Mouse (Mus musculus): ENCODE measurements around the gene Bysl. TPM values are rescaled to one million over a fixed set of nuclear protein-coding genes. Genes with fewer than 3 reads are reported as not detected.
A peak's percentile ranks its signal among the peaks of the same experiment; 100 is the strongest.
"Not testable (repeated sequence)": the region's sequence is repeated elsewhere in the genome, so short reads cannot be mapped to it uniquely, and the experiment has no call there.

Gene Bysl
- polyA plus RNA-seq, 1 experiment from 2014 or later = 30.8 TPM

GRCm38 (mm10) chr17:47611661-47611982 is 330 bp upstream of the Bysl start:
- Histone ChIP-seq H3K36me3 (ENCODE audit: control insufficient read depth, insufficient read depth, low read length) (no peaks in the 10 kb centered on the region), H3K4me2 (replicated peaks; ENCODE audit: low read depth, low read length) (peak overlapping the region; percentile 80), H3K4me1 (replicated peaks; ENCODE audit: control insufficient read depth, insufficient read depth, low read length) (no peaks in the 10 kb centered on the region), H3K4me3 (ENCODE audit: low read depth, low read length) (peak overlapping the region; percentile 66), H3K9ac (ENCODE audit: low read depth, low read length) (peak overlapping the region; percentile 59), H3K27ac (ENCODE audit: low read depth, low read length) (no peak overlapping the region), H3K27me3 (ENCODE audit: control insufficient read depth, insufficient read depth, low read length) (no peaks in the 10 kb centered on the region), H3K9me3 (ENCODE audit: control insufficient read depth, low read length) (no peaks in the 10 kb centered on the region)
- no peak for ATAC-seq (ENCODE audit: low FRiP score)
- no peak for DNase-seq (ENCODE audit: low spot score)
- under 1% methylated on average over 13 of the region's 13 CpGs for WGBS

- ATAC-seq (ENCODE audit: low FRiP score) (no peak), DNase-seq (ENCODE audit: low spot score) (no peak)
- Histone ChIP-seq H3K4me2 (replicated peaks; ENCODE audit: low read depth, low read length) (no peak overlapping the region), H3K36me3 (ENCODE audit: control insufficient read depth, insufficient read depth, low read length) (no peaks in the 10 kb centered on the region; the same call in 1 of the 2 replicates), H3K27me3 (ENCODE audit: control insufficient read depth, insufficient read depth, low read length) (no peaks in the 10 kb centered on the region), H3K4me3 (ENCODE audit: low read depth, low read length) (no peak overlapping the region), H3K9ac (ENCODE audit: low read depth, low read length) (no peak overlapping the region), H3K9me3 (ENCODE audit: control insufficient read depth, low read length) (no peaks in the 10 kb centered on the region), H3K27ac (ENCODE audit: low read depth, low read length) (no peak overlapping the region), H3K4me1 (replicated peaks; ENCODE audit: control insufficient read depth, insufficient read depth, low read length) (no peaks in the 10 kb centered on the region)
- WGBS = 88% methylated on average over 4 of the region's 4 CpGs
Measured at GRCm38 (mm10) chr17:47609182-47609581, 2.1 kb downstream of the Bysl start.

GRCm38 (mm10) chr17:47606220-47606619 is 5.1 kb downstream of the Bysl start:
- no peaks in the 10 kb centered on the region for H3K4me1 ChIP-seq (replicated peaks; ENCODE audit: control insufficient read depth, insufficient read depth, low read length)
- H3K4me2 ChIP-seq (replicated peaks; ENCODE audit: low read depth, low read length) = no peak overlapping the region
- WGBS = 74% methylated on average over 5 of the region's 5 CpGs
- H3K9me3 ChIP-seq (ENCODE audit: control insufficient read depth, low read length) = no peaks in the 10 kb centered on the region
- H3K27me3 ChIP-seq (ENCODE audit: control insufficient read depth, insufficient read depth, low read length) = no peaks in the 10 kb centered on the region
- ATAC-seq (ENCODE audit: low FRiP score) (no peak), DNase-seq (ENCODE audit: low spot score) (peak; percentile 8)
- H3K27ac ChIP-seq (ENCODE audit: low read depth, low read length) = no peak overlapping the region
- no peaks in the 10 kb centered on the region; the same call in 1 of the 2 replicates for H3K36me3 ChIP-seq (ENCODE audit: control insufficient read depth, insufficient read depth, low read length)
- no peak overlapping the region for H3K9ac ChIP-seq (ENCODE audit: low read depth, low read length)
- H3K4me3 ChIP-seq (ENCODE audit: low read depth, low read length) = no peak overlapping the region

DNA sequence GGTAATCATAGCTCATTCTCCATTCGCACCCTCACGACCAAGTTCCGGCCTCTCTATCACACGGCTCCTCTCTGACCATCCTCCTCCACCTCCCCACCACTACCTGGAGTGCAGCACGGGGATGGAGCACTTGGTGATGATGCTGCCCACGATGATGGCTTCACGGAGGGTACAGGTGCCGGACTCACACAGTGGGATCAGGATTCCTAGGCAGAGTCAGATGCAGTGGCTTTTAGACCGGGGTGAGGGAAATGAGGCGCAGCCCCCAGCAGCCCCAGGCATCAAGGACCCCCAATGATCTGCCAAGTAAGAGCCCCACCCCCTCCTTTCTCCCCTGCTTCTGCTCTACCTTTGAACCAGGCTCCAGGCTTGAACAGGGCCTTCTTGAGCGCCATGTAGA is 9.0 kb downstream of the Bysl start:
- H3K9ac ChIP-seq (ENCODE audit: low read depth, low read length) = no peak overlapping the region
- no peak for ATAC-seq (ENCODE audit: low FRiP score)
- WGBS = 88% methylated on average over 11 of the region's 11 CpGs
- no peaks in the 10 kb centered on the region; the same call in 1 of the 2 replicates for H3K36me3 ChIP-seq (ENCODE audit: control insufficient read depth, insufficient read depth, low read length)
- H3K4me1 ChIP-seq (replicated peaks; ENCODE audit: control insufficient read depth, insufficient read depth, low read length) = no peaks in the 10 kb centered on the region; the same call in 1 of the 2 replicates
- no peaks in the 10 kb centered on the region for H3K9me3 ChIP-seq (ENCODE audit: control insufficient read depth, low read length)
- DNase-seq (ENCODE audit: low spot score) = no peak
- H3K27ac ChIP-seq (ENCODE audit: low read depth, low read length) = no peak overlapping the region
- no peak overlapping the region for H3K4me2 ChIP-seq (replicated peaks; ENCODE audit: low read depth, low read length)
- no peaks in the 10 kb centered on the region for H3K27me3 ChIP-seq (ENCODE audit: control insufficient read depth, insufficient read depth, low read length)
- no peak overlapping the region for H3K4me3 ChIP-seq (ENCODE audit: low read depth, low read length)

DNA sequence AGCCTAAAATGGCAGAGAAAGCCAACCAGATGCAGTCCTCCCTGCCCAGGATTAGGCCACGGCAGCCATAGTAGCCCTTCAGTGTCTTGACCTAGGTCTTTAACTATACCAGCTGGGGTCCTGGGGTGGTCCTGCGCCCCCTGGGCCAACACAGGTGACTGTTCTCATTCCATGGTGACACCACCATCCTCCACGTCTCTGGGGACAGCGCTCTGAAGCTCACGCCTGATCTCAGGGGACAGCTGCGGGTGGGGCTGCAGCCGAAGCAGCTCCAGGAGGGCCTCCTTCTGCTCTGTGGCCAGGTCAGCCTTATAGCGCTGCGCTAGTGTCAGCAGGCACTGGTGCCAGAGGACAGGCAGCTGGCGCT is 9.9 kb downstream of the Bysl start:
- H3K36me3 ChIP-seq (ENCODE audit: control insufficient read depth, insufficient read depth, low read length) = no peaks in the 10 kb centered on the region; the same call in 1 of the 2 replicates
- no peaks in the 10 kb centered on the region for H3K27me3 ChIP-seq (ENCODE audit: control insufficient read depth, insufficient read depth, low read length)
- no peak overlapping the region for H3K4me2 ChIP-seq (replicated peaks; ENCODE audit: low read depth, low read length)
- H3K9ac ChIP-seq (ENCODE audit: low read depth, low read length) = no peak overlapping the region
- H3K9me3 ChIP-seq (ENCODE audit: control insufficient read depth, low read length) = no peaks in the 10 kb centered on the region
- WGBS = 91% methylated on average over 10 of the region's 10 CpGs
- no peak for DNase-seq (ENCODE audit: low spot score)
- no peak overlapping the region for H3K4me3 ChIP-seq (ENCODE audit: low read depth, low read length)
- no peak overlapping the region for H3K27ac ChIP-seq (ENCODE audit: low read depth, low read length)
- no peak for ATAC-seq (ENCODE audit: low FRiP score)
- H3K4me1 ChIP-seq (replicated peaks; ENCODE audit: control insufficient read depth, insufficient read depth, low read length) = peaks cover 8% of the 10 kb centered on the region; the same call in 1 of the 2 replicates

DNA sequence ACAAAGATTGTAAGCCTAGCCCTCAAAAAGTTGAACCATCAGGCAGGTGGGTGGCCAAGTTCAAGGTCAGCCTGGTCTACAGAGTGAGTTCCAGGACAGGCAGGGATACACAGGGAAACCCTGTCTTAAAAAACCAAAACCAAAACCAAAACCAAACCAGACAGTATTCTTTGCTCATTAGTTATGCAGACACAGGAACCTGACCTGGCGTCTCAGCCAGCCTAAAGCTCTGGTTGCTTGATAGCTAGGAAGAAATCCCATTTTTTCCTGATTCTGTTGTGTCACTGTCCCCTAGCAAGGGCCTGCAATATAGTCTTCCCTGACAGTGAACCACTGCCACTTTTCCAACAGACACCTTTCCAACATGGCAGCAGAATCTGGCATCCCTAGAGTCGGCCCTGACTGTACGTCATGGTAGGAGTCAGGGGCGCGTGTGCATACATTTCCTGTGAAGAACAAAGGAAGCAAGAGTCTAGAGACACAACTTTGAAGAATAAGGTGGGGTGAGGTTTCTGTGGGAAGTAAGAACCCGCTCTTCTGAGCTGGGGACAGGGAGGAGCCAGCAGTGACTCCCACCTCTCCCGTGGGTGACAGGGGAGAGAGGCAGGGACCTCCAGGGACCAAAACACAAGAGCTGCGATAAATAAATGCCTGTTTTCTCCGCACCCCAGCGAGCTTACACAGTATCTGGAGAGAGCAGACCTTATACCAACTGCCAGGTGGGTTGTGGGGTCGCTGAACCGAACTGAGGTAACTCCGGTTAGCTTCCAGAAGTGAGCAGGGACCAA is 10.5 kb downstream of the Bysl start:
- Histone ChIP-seq H3K4me2 (replicated peaks; ENCODE audit: low read depth, low read length) (no peak overlapping the region), H3K9me3 (ENCODE audit: control insufficient read depth, low read length) (no peaks in the 10 kb centered on the region), H3K9ac (ENCODE audit: low read depth, low read length) (no peak overlapping the region), H3K27me3 (ENCODE audit: control insufficient read depth, insufficient read depth, low read length) (no peaks in the 10 kb centered on the region), H3K36me3 (ENCODE audit: control insufficient read depth, insufficient read depth, low read length) (no peaks in the 10 kb centered on the region; the same call in 1 of the 2 replicates), H3K27ac (ENCODE audit: low read depth, low read length) (no peak overlapping the region), H3K4me1 (replicated peaks; ENCODE audit: control insufficient read depth, insufficient read depth, low read length) (peaks cover 11% of the 10 kb centered on the region), H3K4me3 (ENCODE audit: low read depth, low read length) (no peak overlapping the region)
- no peak for ATAC-seq (ENCODE audit: low FRiP score)
- 90% methylated on average over 13 of the region's 13 CpGs for WGBS
- DNase-seq (ENCODE audit: low spot score) = no peak

DNA sequence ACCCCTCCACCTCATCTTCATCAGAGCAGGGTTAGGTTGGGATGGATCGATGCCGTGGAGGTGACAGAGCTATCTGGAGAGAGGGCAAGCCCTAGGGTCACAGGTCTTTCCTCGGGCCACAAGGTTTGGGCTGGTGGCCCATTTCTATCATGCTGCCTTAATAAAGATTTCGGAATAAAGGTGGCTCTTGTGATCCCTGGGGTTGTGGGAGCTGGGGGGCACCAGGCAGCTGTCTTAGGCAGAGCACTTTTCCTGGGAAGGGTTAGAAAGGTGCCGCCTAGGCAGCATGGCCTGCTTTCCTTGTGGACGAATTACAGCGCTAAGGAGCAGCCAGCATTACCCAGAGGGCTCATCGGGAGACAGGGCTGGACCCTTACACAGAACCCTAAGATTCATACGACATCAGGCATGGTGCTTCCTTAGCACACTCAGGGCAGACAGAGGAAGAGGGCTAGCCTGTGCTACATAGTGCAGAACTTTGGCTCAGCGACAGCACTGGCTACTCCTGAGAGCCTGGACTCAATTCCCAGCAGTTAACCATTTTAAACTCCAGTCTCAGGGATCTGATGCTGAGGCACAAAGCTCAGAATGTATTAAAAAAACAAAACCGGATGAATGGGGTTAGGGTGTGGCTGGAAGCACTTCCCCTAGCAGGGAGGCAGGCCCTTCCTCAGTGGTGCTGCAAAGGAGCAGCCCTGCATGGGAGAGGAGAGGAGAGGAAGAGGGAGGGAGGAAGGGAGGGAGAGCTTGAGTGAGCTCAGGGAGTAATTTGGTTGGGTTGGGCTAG is 11.6 kb downstream of the Bysl start:
- ATAC-seq (ENCODE audit: low FRiP score) (no peak), DNase-seq (ENCODE audit: low spot score) (peak; percentile 6)
- Histone ChIP-seq H3K9ac (ENCODE audit: low read depth, low read length) (no peak overlapping the region), H3K9me3 (ENCODE audit: control insufficient read depth, low read length) (no peaks in the 10 kb centered on the region), H3K36me3 (ENCODE audit: control insufficient read depth, insufficient read depth, low read length) (no peaks in the 10 kb centered on the region), H3K4me3 (ENCODE audit: low read depth, low read length) (no peak overlapping the region), H3K27ac (ENCODE audit: low read depth, low read length) (no peak overlapping the region), H3K27me3 (ENCODE audit: control insufficient read depth, insufficient read depth, low read length) (no peaks in the 10 kb centered on the region), H3K4me1 (replicated peaks; ENCODE audit: control insufficient read depth, insufficient read depth, low read length) (peaks cover 13% of the 10 kb centered on the region), H3K4me2 (replicated peaks; ENCODE audit: low read depth, low read length) (no peak overlapping the region)
- 80% methylated on average over 11 of the region's 11 CpGs for WGBS

DNA sequence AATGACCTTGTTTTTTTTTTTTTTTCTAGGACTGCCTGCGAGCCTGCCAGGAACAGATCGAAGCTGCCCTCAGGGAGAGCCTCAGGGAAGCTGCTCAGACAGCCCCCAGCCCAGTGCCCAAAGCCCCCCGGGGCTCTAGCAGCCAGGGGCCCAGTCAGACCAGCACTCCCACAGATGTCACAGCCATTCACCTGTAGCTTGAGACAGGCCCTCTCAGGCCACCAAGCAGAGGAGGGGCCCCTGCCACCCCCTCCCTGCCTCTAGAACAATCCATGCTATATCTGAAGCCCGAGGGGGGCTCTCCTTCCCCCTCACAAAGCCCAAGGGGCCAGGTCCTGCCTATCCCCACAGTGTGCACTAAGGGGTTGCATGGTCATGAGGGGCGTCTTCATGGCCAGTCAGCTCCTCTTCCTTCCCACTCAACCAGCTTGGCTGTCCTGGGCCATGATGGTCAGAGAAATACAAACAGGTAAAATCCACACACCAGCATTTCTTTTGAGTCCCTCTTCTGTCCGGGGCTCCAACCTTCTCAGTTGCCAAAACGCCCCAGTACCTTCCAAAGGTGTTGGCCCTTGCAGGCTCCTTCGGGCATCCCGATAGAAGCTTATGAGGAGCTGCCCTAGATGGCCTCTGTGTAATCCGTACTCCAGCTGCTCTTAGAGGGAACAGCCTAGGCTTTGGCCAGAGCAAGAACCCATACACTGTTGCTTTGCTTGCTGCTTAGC is 12.6 kb downstream of the Bysl start:
- H3K27me3 ChIP-seq (ENCODE audit: control insufficient read depth, insufficient read depth, low read length); H3K4me3 ChIP-seq (ENCODE audit: low read depth, low read length); DNase-seq (ENCODE audit: low spot score); H3K4me2 ChIP-seq (replicated peaks; ENCODE audit: low read depth, low read length); H3K36me3 ChIP-seq (ENCODE audit: control insufficient read depth, insufficient read depth, low read length); H3K9ac ChIP-seq (ENCODE audit: low read depth, low read length); H3K27ac ChIP-seq (ENCODE audit: low read depth, low read length); ATAC-seq (ENCODE audit: low FRiP score); H3K9me3 ChIP-seq (ENCODE audit: control insufficient read depth, low read length): not testable (repeated sequence)
- H3K4me1 ChIP-seq (replicated peaks; ENCODE audit: control insufficient read depth, insufficient read depth, low read length) = peaks cover 13% of the 10 kb centered on the region
- WGBS = 84% methylated on average over 10 of the region's 10 CpGs
